Mouse (Mus musculus) testis, adult 2 months (tissue): ENCODE measurements around the gene Nbeal2.

Source experiments
- CTCF ChIP-seq: fragments of 200-500 bp; IDR thresholded peaks from 2 replicates; pipeline ENCODE4 v1.5.1; 2012; ENCODE audit warnings: low read depth, mild to moderate bottlenecking, inconsistent platforms, low read length, moderate library complexity; ENCODE audit not compliant: control insufficient read depth, insufficient read depth, insufficient replicate concordance
- POLR2A ChIP-seq: fragments of 200-500 bp; IDR thresholded peaks from 2 replicates; pipeline ENCODE4 v1.6.1; 2012; ENCODE audit warnings: low read depth, mild to moderate bottlenecking, inconsistent platforms, low read length, moderate library complexity; ENCODE audit not compliant: control insufficient read depth

DNA sequence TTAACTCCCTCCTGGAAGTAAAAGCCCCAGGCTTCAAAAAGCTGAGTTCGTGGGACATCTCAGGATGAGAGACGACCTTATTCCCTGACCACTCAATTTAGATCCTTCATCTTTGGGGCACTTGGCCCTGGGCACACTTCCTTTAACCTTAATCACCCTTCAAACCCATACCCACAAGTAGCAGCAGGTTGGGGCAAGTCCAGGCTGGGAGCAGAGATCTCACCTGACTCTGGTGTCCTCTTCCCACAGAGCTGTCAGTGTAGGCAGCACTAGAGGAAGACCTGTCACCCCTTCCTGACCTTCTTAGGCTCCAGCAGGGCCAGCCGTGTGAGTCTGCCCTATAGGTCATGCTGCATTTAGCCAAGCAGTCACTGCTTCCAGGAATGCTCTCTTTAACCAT is 32.5 kb upstream of the Nbeal2 start:
- TF ChIP-seq POLR2A (no peak), CTCF (no peak)
